Mouse (Mus musculus) ES-E14 (cell line): ENCODE measurements around the gene Iqub. TPM values are rescaled to one million over a fixed set of nuclear protein-coding genes. Genes with fewer than 3 reads are reported as not detected.

Experiments
- DNase-seq: peaks from one replicate; pipeline ENCODE4 v3.0.0-alpha.2; 2013; ENCODE audit warnings: low read depth, low spot score
- H3K27ac ChIP-seq: 2 replicates; pipeline ENCODE4 v1.5.1; 2012; ENCODE audit warnings: low read depth, mild to moderate bottlenecking, low read length, moderate library complexity, mixed read lengths; ENCODE audit not compliant: poor library complexity, insufficient read depth, severe bottlenecking
- H3K36me3 ChIP-seq: 2 replicates; pipeline ENCODE4 v1.6.1; 2012; ENCODE audit warnings: mild to moderate bottlenecking, low read length, moderate library complexity, mixed read lengths; ENCODE audit not compliant: control insufficient read depth, poor library complexity, insufficient read depth, severe bottlenecking
- H3K4me1 ChIP-seq, 2 experiments: fragments of 150-350 bp in 1 of 2; sonication (generic) in 1 of 2; 2 replicates each; pipeline ENCODE4 v1.6.1; 2012; ENCODE audit warnings: low read length in 2 of 2, mild to moderate bottlenecking in 1 of 2, mixed read lengths in 1 of 2; ENCODE audit not compliant: control insufficient read depth in 2 of 2, insufficient read depth in 2 of 2, poor library complexity in 1 of 2
- H3K4me3 ChIP-seq, 2 experiments: fragments of 150-350 bp in 1 of 2; sonication (generic) in 1 of 2; 2 replicates each; pipeline ENCODE4 v1.5.1; 2012; ENCODE audit warnings: low read length in 2 of 2, low read depth in 1 of 2, mild to moderate bottlenecking in 1 of 2, mixed read lengths in 1 of 2; ENCODE audit not compliant: insufficient read depth in 1 of 2, poor library complexity in 1 of 2, severe bottlenecking in 1 of 2
- H3K9ac ChIP-seq: 2 replicates; pipeline ENCODE4 v1.6.1; 2012; ENCODE audit warnings: low read depth, mild to moderate bottlenecking, low read length, mixed read lengths; ENCODE audit not compliant: poor library complexity, insufficient read depth, severe bottlenecking
- H3K9me3 ChIP-seq: fragments of 150-350 bp; sonication (generic); 2 replicates; pipeline ENCODE4 v1.6.1; 2012; ENCODE audit warnings: low read depth, mild to moderate bottlenecking, low read length; ENCODE audit not compliant: control insufficient read depth, insufficient read depth
- CHD2 ChIP-seq: IDR thresholded peaks from 2 replicates; pipeline ENCODE4 v1.6.1; 2014; ENCODE audit warnings: mild to moderate bottlenecking, low read depth, low read length, inconsistent platforms
- HCFC1 ChIP-seq: IDR thresholded peaks from 2 replicates; pipeline ENCODE4 v1.6.1; 2012; ENCODE audit warnings: low read length, inconsistent platforms, borderline replicate concordance; ENCODE audit not compliant: insufficient read depth
- MAFK ChIP-seq: IDR thresholded peaks from 2 replicates; pipeline ENCODE4 v1.6.1; 2014; ENCODE audit warnings: mild to moderate bottlenecking, low read depth, low read length, inconsistent platforms; ENCODE audit not compliant: insufficient read depth
- ZC3H11A ChIP-seq: IDR thresholded peaks from 2 replicates; pipeline ENCODE4 v1.6.1; 2012; ENCODE audit warnings: low read depth, mild to moderate bottlenecking, inconsistent platforms, low read length, borderline replicate concordance
- ZNF384 ChIP-seq: IDR thresholded peaks from 2 replicates; pipeline ENCODE4 v1.6.1; 2012; ENCODE audit warnings: low read depth, low read length, inconsistent platforms
- in situ Hi-C, 2 experiments: fragments of 600-800 bp; cut with MboI; formaldehyde crosslinking; loops; one replicate each; pipeline ENCODE4 v1.15.1; 2025; ENCODE audit warnings: low sequenced_read_pairs in 2 of 2, inconsistent platforms in 1 of 2; ENCODE audit not compliant: unreplicated experiment in 2 of 2
- total RNA-seq: library from RNA; depleted of rRNA; stranded (reverse); fragments of 300-350 nt; gene quantifications from 2 replicates; pipeline ENCODE4 v1.2.3, GENCODE M21; 2012

Iqub gene
- total RNA-seq, 1 experiment: 0.36 TPM

DNA sequence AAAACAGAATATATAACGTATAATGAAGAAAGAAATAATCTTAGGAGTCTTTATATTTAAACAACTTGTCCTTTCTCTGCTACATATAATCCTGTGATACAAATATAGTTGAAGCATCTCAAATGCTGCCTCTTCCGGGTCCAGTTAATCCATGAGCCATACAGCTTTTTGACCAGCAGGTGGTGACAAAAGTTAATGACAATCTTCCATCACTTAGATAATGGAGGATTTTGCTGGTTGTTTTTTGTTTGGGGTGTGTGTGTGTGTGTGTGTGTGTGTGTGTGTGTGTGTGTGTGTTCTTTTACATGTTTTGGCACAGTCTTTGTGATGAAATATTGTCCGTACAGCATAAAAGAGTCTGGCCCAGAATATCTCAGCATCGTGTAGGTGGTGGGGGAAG lies 15.3 kb upstream of the Iqub start:
- H3K4me3 ChIP-seq: no peak overlapping the region
- in situ Hi-C loops: no loop called here
- H3K9me3 ChIP-seq: no peaks in the 10 kb centered on the region
- H3K36me3 ChIP-seq: no peaks in the 10 kb centered on the region
- TF ChIP-seq ZNF384: no peak
- no peak for TF ChIP-seq HCFC1
- no peak for TF ChIP-seq MAFK
- no peak for TF ChIP-seq CHD2
- TF ChIP-seq ZC3H11A: 0 out of 2 replicates have a peak, but pooled peaks have one; percentile 34
- H3K9ac ChIP-seq: no peak overlapping the region
- no peak for DNase-seq
- H3K27ac ChIP-seq: no peak overlapping the region
- no peaks in the 10 kb centered on the region; a peak in 1 of 4 replicates for H3K4me1 ChIP-seq

DNA sequence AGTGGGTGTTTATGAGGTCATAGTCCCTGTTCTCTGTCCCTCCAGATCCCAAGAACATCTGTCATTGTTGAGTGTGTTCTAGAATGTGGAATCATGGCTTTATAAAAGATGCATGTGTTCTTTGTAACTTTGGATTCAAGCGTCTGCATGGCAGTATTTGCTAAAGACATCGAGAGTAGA lies 13.1 kb upstream of the Iqub start, which contains the start of gene Asb15:
Asb15 (plus strand) TSS at position 81 of the 180 bp plus-strand sequence.
- Histone ChIP-seq H3K27ac (no peak within 1 kb of the TSS), H3K36me3 (no peaks in the 10 kb centered on the region), H3K9ac (peak within 1 kb of the TSS; percentile 94), H3K9me3 (no peaks in the 10 kb centered on the region), H3K4me1 (no peaks in the 10 kb centered on the region; a peak in 1 of 4 replicates), H3K4me3 (peak within 1 kb of the TSS; percentile 98 to 99)
- in situ Hi-C loops: no loop called here
- DNase-seq: no peak
- TF ChIP-seq ZC3H11A (no peak), HCFC1 (no peak), MAFK (no peak), ZNF384 (no peak), CHD2 (no peak)

DNA sequence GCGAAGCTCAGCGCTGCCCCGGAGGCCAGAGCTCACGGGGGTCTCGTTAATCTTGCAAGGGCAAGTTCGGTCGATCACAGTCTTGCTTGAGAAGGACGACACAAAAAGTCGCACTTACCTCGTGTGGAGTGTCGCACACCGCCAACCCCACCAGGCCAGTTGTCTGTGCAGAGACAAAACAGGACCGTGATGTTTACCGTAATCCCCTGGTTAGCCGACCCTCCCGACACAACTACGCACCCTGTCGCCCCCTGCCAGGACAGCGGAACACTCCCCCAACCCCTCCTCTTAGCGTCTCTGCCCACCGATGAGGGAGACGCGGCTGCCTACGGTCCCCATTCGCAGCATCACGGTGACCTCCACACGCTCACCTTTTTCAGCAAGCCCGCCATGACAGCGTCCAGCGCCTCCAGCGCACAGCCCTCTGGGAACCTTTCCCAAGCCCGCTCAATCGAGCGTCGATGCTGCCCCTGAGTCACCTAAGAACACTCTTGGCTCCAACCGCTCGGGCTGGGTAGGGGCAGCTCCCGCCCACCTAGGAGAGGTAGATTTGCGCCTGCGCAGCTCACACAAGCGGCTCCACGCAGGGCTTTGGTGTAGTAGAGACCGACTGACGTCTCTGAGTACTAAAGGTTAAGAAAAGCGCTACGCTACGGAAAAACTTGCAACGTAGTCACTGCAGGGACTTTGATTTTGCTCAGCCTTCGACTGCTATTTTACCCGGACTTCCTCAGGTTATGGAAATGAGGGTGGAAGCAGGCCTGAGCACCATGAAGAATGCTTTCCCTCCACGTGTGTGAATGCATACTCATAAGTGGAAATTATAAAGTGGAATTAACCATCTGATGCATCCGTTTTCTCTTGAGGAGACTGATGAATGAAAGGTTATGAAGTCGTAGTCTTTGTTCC lies 12.5 kb upstream of the Iqub start, which contains the start of gene Ndufa5:
Ndufa5 (minus strand) TSS at position 859 of the 909 bp plus-strand sequence.
- Histone ChIP-seq H3K4me3 (peak within 1 kb of the TSS; percentile 98 to 99), H3K36me3 (no peaks in the 10 kb centered on the region; the same call in 1 of the 2 replicates), H3K9me3 (no peaks in the 10 kb centered on the region), H3K4me1 (no peaks in the 10 kb centered on the region; a peak in 1 of 4 replicates), H3K9ac (peak within 1 kb of the TSS; percentile 94), H3K27ac (no peak within 1 kb of the TSS)
- peak; percentile 95 for DNase-seq
- TF ChIP-seq ZNF384: no peak
- no peak for TF ChIP-seq CHD2
- TF ChIP-seq ZC3H11A: no peak
- TF ChIP-seq HCFC1: peak; percentile 84
- TF ChIP-seq MAFK: peak; percentile 80
- in situ Hi-C loops: no loop called here

DNA sequence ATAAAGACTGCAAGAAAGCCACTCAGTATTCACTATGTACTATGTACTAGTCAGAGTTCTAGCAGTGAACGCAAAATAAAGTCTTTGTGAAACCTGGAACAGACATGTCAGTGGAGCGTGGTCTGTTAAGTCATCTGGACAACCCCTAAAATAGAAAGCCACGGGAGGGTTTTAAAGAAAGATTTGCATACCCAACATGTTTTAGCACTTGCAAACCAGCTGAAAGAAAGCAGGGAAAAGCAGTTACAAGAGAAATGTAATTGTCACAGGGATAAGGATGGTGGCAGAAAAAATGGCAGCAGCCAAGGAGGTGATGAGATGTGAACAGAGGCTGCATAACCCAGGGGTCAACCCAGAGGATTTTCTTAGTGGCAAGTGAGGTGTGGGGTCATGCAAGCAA lies 10.8 kb upstream of the Iqub start:
- H3K9me3 ChIP-seq: no peaks in the 10 kb centered on the region
- no peaks in the 10 kb centered on the region; a peak in 1 of 4 replicates for H3K4me1 ChIP-seq
- TF ChIP-seq ZC3H11A (no peak), MAFK (no peak), HCFC1 (no peak), CHD2 (no peak), ZNF384 (no peak)
- H3K36me3 ChIP-seq: no peaks in the 10 kb centered on the region; the same call in 1 of the 2 replicates
- H3K9ac ChIP-seq: no peak overlapping the region
- in situ Hi-C loops: no loop called here
- no peak overlapping the region for H3K4me3 ChIP-seq
- no peak for DNase-seq
- H3K27ac ChIP-seq: no peak overlapping the region

DNA sequence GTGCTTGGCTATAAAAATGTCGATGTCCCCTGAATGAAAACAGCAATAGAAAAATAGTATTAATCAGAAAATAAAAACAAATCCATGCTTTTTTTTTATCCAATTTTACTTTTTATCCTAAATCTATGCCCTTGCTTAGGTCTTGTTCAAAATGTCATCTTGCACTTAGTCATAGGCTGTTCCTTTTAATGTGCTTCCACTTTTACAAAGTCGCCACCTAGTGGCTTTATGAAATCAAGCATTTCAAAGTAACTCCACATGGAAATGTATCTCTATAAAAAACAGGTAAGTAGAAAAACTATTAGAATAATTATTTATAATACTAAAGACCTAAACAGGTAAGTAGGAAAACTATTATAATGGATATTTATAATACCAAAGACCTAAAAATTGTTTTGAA lies 1.3 kb upstream of the Iqub start:
- H3K4me3 ChIP-seq: no peak overlapping the region
- H3K27ac ChIP-seq: no peak overlapping the region
- no peak overlapping the region for H3K9ac ChIP-seq
- H3K36me3 ChIP-seq: no peaks in the 10 kb centered on the region
- DNase-seq: no peak
- no peaks in the 10 kb centered on the region for H3K4me1 ChIP-seq
- in situ Hi-C loops: no loop called here
- no peaks in the 10 kb centered on the region for H3K9me3 ChIP-seq
- no peak for TF ChIP-seq HCFC1
- no peak for TF ChIP-seq CHD2
- no peak for TF ChIP-seq ZNF384
- TF ChIP-seq MAFK: no peak
- no peak for TF ChIP-seq ZC3H11A
